Mouse (Mus musculus) liver, adult 2 months (tissue): ENCODE measurements at regions not wholly inside any gene's neighbourhood (a gene's known extent, or its start where the extent isn't known, plus 50 kb on each side); places are given as distances from the start of the nearest gene placed in this dataset.

Source experiments
- CTCF ChIP-seq: fragments of 200-500 bp; IDR thresholded peaks from 2 replicates; pipeline ENCODE4 v1.5.1; 2011; ENCODE audit warnings: low read depth, low read length, control low read depth
- POLR2A ChIP-seq: fragments of 200-500 bp; IDR thresholded peaks from 2 replicates; pipeline ENCODE4 v1.6.1; 2011; ENCODE audit warnings: low read length, control low read depth; ENCODE audit not compliant: insufficient read depth; ENCODE audit errors: extremely low read depth

DNA sequence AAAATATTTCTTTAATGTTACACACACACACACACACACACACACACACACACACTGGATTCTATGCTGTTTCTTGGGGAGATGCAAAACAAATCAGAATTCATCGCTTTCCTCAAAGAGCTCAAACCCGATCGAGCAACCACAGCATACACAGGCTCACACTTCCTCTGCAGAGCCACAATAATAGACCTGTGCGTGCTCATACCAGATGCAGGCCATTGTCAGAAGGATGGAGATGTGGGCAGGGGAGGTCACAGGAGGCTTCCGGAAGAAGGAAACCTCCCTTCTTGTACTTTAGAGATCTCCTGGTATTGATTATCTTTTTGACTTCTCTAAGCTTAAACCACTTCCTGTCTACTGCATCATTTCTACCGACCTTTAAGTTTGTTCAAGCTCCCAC, 122.8 kb downstream of the Dusp6 start:
- TF ChIP-seq CTCF (no peak), POLR2A (no peak)
